In genomic region chr9:46033058-46033457, GRCm38 (mm10) we compare ENCODE assay signal across 15 mouse cellular contexts. TPM values are rescaled to one million over a fixed set of nuclear protein-coding genes. Genes with fewer than 3 reads are reported as not detected.
DNase-seq lines count a peak whose midpoint lies in the region; ATAC-seq and TF ChIP-seq lines count a peak whose summit lies in the region.
"Had no signal": no experiment of that assay in that cellular context is flagged by ENCODE, and none has a peak within 500 bp of the region (broad histone marks: within the 10 kb centered on the region; RNA-seq: fewer than 3 reads in every experiment).

No protein-coding gene starts in this region.

- no peaks in the 10 kb centered on the region for H3K27me3 ChIP-seq in heart, embryonic 16.5 days (ENCODE audit: control insufficient read depth, insufficient read depth, low read length)
- H3K27me3 ChIP-seq in heart, adult 2 months (ENCODE audit: control insufficient read depth, insufficient read depth, low read length): no peaks in the 10 kb centered on the region
- H3K27me3 ChIP-seq in liver, postnatal 0 days (ENCODE audit: insufficient read depth, low read length): no peaks in the 10 kb centered on the region
- no peaks in the 10 kb centered on the region for H3K27me3 ChIP-seq in embryonic facial prominence, embryonic 15.5 days
- H3K27me3 ChIP-seq: forebrain, embryonic 15.5 days had no signal

- no peak for ATAC-seq in heart, embryonic 16.5 days (replicated peaks; ENCODE audit: extremely low read depth, insufficient read depth, low FRiP score)
- ATAC-seq in liver, postnatal 0 days: no peak
- ATAC-seq in embryonic facial prominence, embryonic 15.5 days (ENCODE audit: insufficient number of reproducible peaks, low FRiP score, low TSS enrichment, low read depth): no peak
- ATAC-seq: forebrain, embryonic 15.5 days; midbrain, embryonic 16.5 days had no signal

- H3K4me2 ChIP-seq in heart, embryonic 16.5 days (ENCODE audit: low read depth, low read length): no peak overlapping the region
- no peak overlapping the region for H3K4me2 ChIP-seq in liver, postnatal 0 days (ENCODE audit: low read depth, low read length)
- no peak overlapping the region for H3K4me2 ChIP-seq in embryonic facial prominence, embryonic 15.5 days (replicated peaks)
- H3K4me2 ChIP-seq: forebrain, embryonic 15.5 days had no signal

- no peak for TF ChIP-seq CTCF in heart, adult 2 months (IDR thresholded peaks at IDR 0.05)
- TF ChIP-seq CTCF in liver, postnatal 0 days (IDR thresholded peaks at IDR 0.05; ENCODE audit: low read depth): no peak

- H3K36me3 ChIP-seq in heart, embryonic 16.5 days (ENCODE audit: control insufficient read depth, insufficient read depth): no peaks in the 10 kb centered on the region
- H3K36me3 ChIP-seq in heart, adult 2 months (ENCODE audit: control insufficient read depth, insufficient read depth, low read length): peaks cover 13% of the 10 kb centered on the region
- peaks cover 2% of the 10 kb centered on the region; the same call in 1 of the 2 replicates for H3K36me3 ChIP-seq in liver, postnatal 0 days (replicated peaks; ENCODE audit: insufficient read depth, low read length)
- H3K36me3 ChIP-seq in embryonic facial prominence, embryonic 15.5 days: no peaks in the 10 kb centered on the region
- H3K36me3 ChIP-seq: forebrain, embryonic 15.5 days had no signal

- no peak for TF ChIP-seq POLR2A in heart, adult 2 months (IDR thresholded peaks at IDR 0.05; ENCODE audit: insufficient read depth, low read depth, low read length)

- no peak overlapping the region for H3K4me3 ChIP-seq in heart, embryonic 16.5 days (ENCODE audit: low read length)
- no peak overlapping the region for H3K4me3 ChIP-seq in heart, adult 2 months
- no peak overlapping the region for H3K4me3 ChIP-seq in liver, postnatal 0 days (ENCODE audit: low read depth, low read length)
- no peak overlapping the region for H3K4me3 ChIP-seq in embryonic facial prominence, embryonic 15.5 days (replicated peaks)
- H3K4me3 ChIP-seq: erythroblast, embryonic 14.5 days; forebrain, embryonic 15.5 days had no signal

- H3K4me1 ChIP-seq in heart, embryonic 16.5 days (ENCODE audit: control insufficient read depth, insufficient read depth, low read length): peaks cover 39% of the 10 kb centered on the region
- peaks cover 22% of the 10 kb centered on the region for H3K4me1 ChIP-seq in heart, adult 2 months (ENCODE audit: control insufficient read depth, insufficient read depth, low read length)
- H3K4me1 ChIP-seq in liver, postnatal 0 days (ENCODE audit: insufficient read depth): peaks cover 21% of the 10 kb centered on the region
- H3K4me1 ChIP-seq in embryonic facial prominence, embryonic 15.5 days: peaks cover 47% of the 10 kb centered on the region

- TF ChIP-seq EP300 in heart, adult 2 months (IDR thresholded peaks at IDR 0.05; ENCODE audit: insufficient read depth, low read depth, low read length): no peak
- no peak for TF ChIP-seq EP300 in liver, postnatal 0 days (IDR thresholded peaks at IDR 0.05; ENCODE audit: low read depth)

- no peak for DNase-seq in heart, adult 2 months
- DNase-seq in liver, postnatal 0 days: no peak
- DNase-seq in liver: no peak
- peak; percentile 62 for DNase-seq in lung, postnatal 10 days
- DNase-seq in embryo, embryonic 11 days: no peak
- DNase-seq: adrenal gland, postnatal 36 days; cerebellum, adult 9-10 months; layer of hippocampus, adult 9-11 months; retina, postnatal 1 day; thymus, postnatal 36 days had no signal

- H3K79me2 ChIP-seq in heart, adult 2 months (replicated peaks; ENCODE audit: control insufficient read depth, insufficient read depth, low read length): peaks cover 5% of the 10 kb centered on the region

- H3K27ac ChIP-seq in heart, embryonic 16.5 days (ENCODE audit: low read length): peak overlapping the region; percentile 37; the same call in 1 of the 2 replicates
- H3K27ac ChIP-seq in heart, adult 2 months: no peak overlapping the region
- peak overlapping the region; percentile 24; the same call in 1 of the 2 replicates for H3K27ac ChIP-seq in liver, postnatal 0 days (ENCODE audit: low read depth)
- 0 out of 2 replicates have a peak overlapping the region, but pooled peaks have one; percentile 34 for H3K27ac ChIP-seq in embryonic facial prominence, embryonic 15.5 days (replicated peaks)
- H3K27ac ChIP-seq: forebrain, embryonic 15.5 days had no signal

- no peaks in the 10 kb centered on the region for H3K9me3 ChIP-seq in heart, embryonic 16.5 days (replicated peaks; ENCODE audit: control insufficient read depth, low read length)
- H3K9me3 ChIP-seq in liver, postnatal 0 days (ENCODE audit: low read length): no peaks in the 10 kb centered on the region
- H3K9me3 ChIP-seq in embryonic facial prominence, embryonic 15.5 days (replicated peaks): no peaks in the 10 kb centered on the region
- H3K9me3 ChIP-seq: forebrain, embryonic 15.5 days had no signal

- H3K9ac ChIP-seq in heart, embryonic 16.5 days (ENCODE audit: low read length): no peak overlapping the region
- H3K9ac ChIP-seq in heart, adult 2 months (ENCODE audit: low read depth, low read length): no peak overlapping the region
- H3K9ac ChIP-seq in liver, postnatal 0 days (replicated peaks): no peak overlapping the region
- H3K9ac ChIP-seq in embryonic facial prominence, embryonic 15.5 days: no peak overlapping the region
- H3K9ac ChIP-seq: forebrain, embryonic 15.5 days had no signal

- intact Hi-C loops in heart, adult 2 months (cut with DNase I): no loop called here

- 46% methylated on average over 1 of the region's 1 CpGs for WGBS in heart, embryonic 16.5 days
- WGBS in heart, adult 2 months: 35% methylated on average over 1 of the region's 1 CpGs
- 58% methylated on average over 1 of the region's 1 CpGs for WGBS in liver, postnatal 0 days (ENCODE audit: insufficient replicate concordance)
- WGBS in embryonic facial prominence, embryonic 15.5 days: 70% methylated on average over 1 of the region's 1 CpGs

RNA-seq across cellular contexts. Expression of gene Sik3, which starts 20.4 kb away (rescaled TPM):
- polyA plus RNA-seq in heart, embryonic 16.5 days (2015; fragmentation: Nextera tagmentation; extraction: Ambion mirVana): 5.1 and 6.7 TPM in 2 replicates
- 10 to 100 TPM; 62.1 to 81.1 TPM for total RNA-seq in heart, adult 2 months (2021)
- 30.7 and 32.1 TPM in 2 replicates for polyA plus RNA-seq in heart, adult 2 months (2012; rRNA removed)
- polyA plus RNA-seq in liver, postnatal 0 days (2015; fragmentation: Nextera tagmentation; extraction: Ambion mirVana): 5.0 TPM in 2 replicates
- 15.1 and 16.2 TPM in 2 replicates for polyA plus RNA-seq in embryonic facial prominence, embryonic 15.5 days (2015; fragmentation: Nextera tagmentation; extraction: Ambion mirVana)

RNA-seq across cellular contexts. Expression of gene Pafah1b2, which starts 20.6 kb away (rescaled TPM):
- polyA plus RNA-seq in heart, embryonic 16.5 days (2015; fragmentation: Nextera tagmentation; extraction: Ambion mirVana): 110 and 131 TPM in 2 replicates
- total RNA-seq in heart, adult 2 months (2021): 10 to 100 TPM; 46.0 to 49.0 TPM
- polyA plus RNA-seq in heart, adult 2 months (2012; rRNA removed): 17.1 and 28.8 TPM in 2 replicates
- polyA plus RNA-seq in liver, postnatal 0 days (2015; fragmentation: Nextera tagmentation; extraction: Ambion mirVana): 35.8 and 42.6 TPM in 2 replicates
- 161 and 173 TPM in 2 replicates for polyA plus RNA-seq in embryonic facial prominence, embryonic 15.5 days (2015; fragmentation: Nextera tagmentation; extraction: Ambion mirVana)
